Mouse (Mus musculus): ENCODE measurements at regions not wholly inside any gene's neighbourhood (a gene's known extent, or its start where the extent isn't known, plus 50 kb on each side); places are given as distances from the start of the nearest gene placed in this dataset.

DNA sequence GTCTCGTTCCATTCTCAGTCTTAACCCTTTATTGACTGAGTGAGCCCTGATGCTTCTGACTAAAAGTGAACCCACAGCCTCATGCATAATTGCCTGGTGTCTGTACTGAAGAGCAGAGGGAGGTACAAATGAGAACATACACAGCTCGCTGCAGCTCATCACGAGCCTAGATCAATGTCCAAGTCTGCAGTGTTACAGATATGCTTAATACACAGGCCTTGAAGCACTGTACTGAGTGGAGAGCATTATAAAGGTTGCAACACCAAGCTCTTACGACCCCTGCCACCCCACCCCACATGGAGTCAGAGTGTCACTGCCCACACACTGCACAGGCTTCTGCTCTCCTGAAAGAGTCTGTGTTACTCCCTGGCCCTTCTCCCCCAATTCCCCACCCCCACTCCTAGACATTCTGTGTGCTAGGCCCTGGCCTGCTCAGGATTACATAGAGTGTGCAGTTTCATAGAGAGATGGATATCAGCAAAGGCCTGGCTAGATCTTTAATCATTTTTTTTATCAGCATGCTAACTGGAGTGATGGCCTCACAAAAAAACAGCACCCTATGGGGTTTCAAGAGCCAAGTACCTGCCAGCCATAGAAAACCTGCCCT is 108.5 kb upstream of the Gm12830 start:
- no peak for DNase-seq (ENCODE audit: low read depth in 2 of 2, low spot score in 2 of 2)

DNA sequence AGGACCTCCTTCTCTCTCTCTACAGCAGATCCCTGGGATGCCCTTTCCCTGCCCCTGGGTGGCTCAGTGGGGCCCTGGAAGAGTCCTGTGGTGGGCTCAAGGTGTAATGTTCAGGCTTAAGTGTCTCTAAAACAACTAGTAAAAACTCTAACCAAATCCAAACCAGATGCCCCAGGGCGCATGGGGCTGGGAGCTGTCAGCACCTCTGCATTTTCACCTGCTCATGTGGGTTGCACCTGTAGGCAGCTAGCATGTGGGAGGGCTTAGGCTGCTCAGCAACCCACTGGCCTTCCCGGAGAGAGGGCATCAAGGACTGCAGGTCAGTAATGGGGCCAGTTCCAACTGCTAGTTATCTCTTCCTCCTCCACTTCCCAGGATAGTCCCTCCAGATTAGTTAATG is 104.8 kb upstream of the Gm12830 start:
- no peak for DNase-seq (ENCODE audit: low read depth in 2 of 2, low spot score in 2 of 2)

DNA sequence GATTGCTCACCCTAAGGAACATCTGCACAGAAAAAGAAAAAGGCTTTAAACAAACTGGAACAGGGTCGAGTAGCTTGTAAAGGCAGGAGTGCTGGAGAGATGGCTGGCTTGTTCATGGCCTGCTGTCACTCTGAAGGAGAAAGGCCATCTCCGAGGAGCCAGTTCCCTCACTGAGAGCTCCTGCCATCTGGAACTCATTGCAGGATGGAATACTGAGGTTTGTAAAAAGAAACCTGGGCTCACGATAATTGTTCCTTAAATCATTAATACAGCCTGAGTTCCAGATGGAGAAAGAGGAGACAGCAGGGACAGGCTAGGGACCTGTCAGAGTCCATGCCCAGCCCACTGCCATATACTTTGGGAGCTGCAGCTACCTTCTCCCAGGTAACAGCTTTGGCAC is 100.8 kb upstream of the Gm12830 start:
- no peak for DNase-seq (ENCODE audit: low read depth in 2 of 2, low spot score in 2 of 2)

DNA sequence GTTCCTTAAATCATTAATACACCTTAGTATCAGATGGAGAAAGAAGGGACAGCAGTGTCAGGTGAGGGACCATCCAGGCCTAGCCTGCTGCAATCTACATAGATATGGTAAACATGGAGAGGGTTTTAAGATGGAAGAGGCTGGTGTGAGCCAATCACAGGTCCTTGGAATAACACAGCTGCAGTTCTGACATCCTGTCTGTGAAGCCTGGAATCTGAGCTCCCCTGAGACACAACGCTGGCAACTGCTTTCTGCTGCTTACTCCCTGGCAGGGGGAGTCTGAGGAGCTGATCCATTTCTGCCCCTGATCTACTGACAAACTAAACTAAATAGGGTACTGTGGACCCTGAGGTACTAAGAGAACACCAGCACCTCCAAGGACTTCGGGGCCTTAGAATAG is 100.1 kb upstream of the Gm12830 start:
- no peak for DNase-seq (ENCODE audit: low read depth in 2 of 2, low spot score in 2 of 2)

DNA sequence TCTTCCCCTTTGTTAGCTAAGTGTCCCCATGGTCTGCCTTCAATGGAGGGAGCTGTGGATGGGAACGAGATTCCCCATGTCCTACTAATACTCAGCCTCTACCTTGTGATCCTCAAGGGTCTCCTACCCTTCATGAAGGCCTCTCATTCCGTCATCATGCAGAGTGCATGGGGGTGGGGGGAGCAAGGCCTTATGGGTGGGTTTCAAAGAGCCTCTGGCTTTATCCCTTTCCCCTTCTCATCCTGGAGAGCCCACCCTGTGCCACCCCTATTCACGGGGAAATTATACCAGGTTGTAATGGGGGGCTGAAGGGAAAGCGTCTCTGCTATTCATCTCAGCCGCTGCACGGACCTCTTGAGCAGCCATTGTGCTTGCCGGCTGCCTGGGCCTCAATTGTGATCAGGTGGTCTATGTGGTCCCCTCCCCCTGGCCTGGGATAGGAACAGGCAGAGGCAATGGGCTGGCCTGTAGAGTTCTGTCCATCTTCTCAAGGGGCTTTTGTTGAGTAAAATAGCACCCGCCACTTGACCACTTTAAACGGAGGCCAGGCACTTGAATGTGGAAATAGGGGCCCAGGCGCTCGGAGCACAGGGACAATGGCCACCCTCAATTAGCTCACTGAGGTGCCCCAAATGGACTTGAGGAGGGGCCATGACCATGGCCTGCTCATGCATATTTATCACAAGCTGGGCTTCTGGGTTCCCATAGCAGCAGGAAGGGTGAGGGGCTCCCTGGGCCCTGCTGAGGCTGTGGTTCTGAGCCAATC is 93.1 kb upstream of the Gm12830 start:
- DNase-seq (ENCODE audit: low read depth in 2 of 2, low spot score in 2 of 2): no peak

DNA sequence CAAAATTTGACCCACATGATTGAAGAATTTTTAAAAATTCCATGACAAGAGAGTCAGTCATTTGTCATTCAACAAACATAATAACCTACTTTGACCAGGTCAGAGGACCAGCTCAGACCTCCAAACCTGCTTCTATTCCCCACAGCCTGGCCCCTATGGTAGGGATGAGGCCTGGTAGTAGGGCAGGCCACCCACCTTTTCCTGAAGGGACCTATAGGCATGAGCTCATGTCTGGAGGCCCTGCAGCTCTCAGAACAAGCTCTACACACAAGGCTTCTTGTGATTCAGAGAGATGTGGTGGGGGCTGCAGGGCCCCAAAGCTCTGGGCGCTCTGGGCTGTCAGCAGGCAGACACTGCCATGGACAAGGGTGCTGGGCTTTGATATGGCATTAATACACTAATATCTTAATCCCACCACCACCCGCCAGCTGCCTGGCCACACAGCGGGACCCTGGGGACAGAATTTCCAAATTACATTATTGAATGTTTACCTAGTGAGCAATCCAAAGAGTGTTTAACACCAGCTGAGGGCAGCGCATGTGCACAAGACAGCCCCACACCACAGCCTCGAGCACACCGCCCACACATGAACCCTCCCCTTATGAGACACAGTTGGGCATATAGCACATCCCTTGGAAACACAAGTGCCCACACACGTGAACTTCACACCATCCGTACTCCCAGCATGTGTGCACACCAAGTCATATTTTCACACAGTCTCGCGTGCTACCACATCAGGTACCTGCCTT is 88.1 kb upstream of the Gm12830 start:
- no peak for DNase-seq (ENCODE audit: low read depth in 2 of 2, low spot score in 2 of 2)

DNA sequence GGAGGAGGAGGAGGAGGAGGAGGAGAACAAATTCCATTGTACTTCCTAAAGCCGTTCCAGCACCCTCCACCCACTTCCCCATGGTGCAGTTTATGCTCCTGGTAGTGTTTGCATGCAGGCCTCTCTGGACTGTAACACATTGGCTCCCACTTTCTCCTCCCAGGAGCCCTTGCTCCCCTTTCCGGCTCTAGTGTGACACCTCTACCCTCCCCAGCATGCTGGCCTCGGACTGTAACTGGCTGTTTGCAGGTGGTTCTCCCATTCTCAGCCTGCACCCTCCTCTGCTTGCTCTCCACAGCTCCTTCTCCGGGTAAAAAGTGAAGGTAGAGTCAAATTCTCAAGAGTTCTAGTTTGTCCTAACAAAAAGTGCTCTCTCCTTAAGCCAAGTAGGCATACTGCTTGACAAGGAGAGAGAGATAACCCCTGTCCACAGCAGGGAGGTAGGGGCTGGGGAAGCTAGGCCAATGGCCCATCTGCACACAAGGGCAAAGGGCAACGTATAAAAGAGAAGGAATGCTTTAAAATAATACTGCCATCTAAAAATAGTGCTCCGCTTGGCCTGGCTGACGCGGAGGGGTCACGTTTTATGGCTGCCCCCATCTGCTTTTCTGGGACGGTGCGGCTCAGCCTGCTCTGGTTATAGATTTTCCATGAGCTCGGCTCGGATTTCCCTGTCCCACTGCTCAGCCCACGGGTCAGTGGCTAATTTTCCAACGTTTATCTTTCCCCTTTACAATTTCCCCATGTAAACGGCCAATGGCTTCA is 82.4 kb upstream of the Gm12830 start:
- no peak for DNase-seq (ENCODE audit: low read depth in 2 of 2, low spot score in 2 of 2)

DNA sequence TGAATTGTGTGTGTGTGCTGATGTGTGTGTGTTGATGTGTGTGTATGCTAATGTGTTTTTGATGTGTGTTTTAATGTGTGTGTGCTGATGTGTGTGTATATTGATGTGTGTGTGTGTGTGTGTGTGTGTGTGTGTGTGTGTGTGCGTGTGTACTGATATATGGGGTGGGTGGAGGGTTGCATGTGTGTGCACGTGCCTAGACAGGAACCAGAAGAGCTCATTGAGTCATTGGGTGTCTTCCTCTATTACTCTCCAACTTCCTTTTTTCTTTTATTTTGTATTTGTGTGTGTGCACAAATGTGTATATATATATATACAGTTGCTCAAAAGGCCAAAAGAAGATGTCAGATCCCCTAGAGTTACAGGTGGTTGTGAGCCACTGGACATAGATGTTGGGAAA is 73.4 kb upstream of the Gm12830 start:
- no peak for DNase-seq (ENCODE audit: low read depth in 2 of 2, low spot score in 2 of 2)

DNA sequence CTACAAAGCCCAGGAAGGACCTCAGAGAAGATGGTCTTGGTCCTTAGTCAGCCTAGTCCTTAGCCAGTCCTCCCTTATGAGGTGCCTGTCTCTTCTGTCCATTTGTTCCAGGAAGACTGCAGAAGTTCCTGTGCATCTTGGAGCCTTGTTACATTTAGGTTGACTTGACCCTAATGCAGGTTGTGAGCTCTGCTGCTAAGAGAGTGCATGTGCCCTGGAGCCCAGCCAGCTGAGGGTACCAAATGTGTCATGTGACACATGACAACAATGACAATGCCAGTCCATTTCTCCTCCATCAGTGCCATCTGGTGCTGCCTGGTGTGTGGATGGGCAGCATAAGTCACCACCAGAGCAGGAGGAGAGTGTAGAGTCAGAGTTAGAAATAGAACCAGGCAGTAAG is 61.7 kb upstream of the Gm12830 start:
- no peak for DNase-seq (ENCODE audit: low read depth in 2 of 2, low spot score in 2 of 2)

DNA sequence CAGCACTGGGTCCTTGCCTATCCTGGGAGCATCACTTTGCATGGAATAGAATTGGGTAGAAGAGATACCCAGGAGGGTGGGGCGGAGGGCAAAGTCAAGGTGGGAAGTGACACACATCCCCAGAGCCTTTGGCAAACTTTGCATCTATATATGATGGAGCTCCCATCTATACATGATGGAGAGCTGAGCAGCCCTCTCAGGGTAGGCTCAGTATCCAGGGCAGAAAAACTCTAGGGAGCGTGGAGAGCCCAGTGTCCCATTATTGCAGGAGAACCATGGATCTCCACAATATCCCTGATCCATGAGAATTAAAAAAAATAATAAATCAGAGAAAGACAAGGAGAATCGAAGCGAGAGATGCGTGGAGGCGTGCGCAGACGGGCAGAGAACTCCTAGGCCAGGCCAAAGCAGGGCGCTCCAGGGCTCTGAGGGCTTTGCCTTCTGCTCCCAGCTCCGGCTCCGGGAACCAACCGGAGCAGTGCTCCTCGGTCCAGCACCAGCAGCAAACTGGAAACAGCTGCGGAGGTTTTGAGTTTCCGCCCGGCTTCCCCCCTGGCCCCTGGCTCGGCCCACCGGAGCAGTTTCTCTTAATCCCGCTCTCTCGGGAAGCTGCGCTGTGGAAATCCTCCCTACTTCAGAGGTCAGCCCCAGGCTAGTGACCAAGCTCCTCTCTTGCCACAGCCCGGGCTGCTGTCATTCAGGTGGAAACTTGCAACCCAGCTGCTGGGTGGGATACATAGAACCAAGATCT is 54.7 kb upstream of the Gm12830 start:
- DNase-seq (ENCODE audit: low read depth in 2 of 2, low spot score in 2 of 2): no peak

Measured in CD8-positive naive resting alpha-beta T cell, adult 2 months (primary cell).